In genomic region chr9:110118249-110118648, GRCm38 (mm10) we compare ENCODE assay signal across 8 mouse cellular contexts. TPM values are rescaled to one million over a fixed set of nuclear protein-coding genes. Genes with fewer than 3 reads are reported as not detected.
DNase-seq lines count a peak whose midpoint lies in the region; ATAC-seq and TF ChIP-seq lines count a peak whose summit lies in the region.

No protein-coding gene starts in this region.

- H3K36me3 ChIP-seq in embryonic facial prominence, embryonic 13.5 days = peaks cover 20% of the 10 kb centered on the region
- H3K36me3 ChIP-seq in intestine, postnatal 0 days (ENCODE audit: control insufficient read depth, insufficient read depth) = no peaks in the 10 kb centered on the region; the same call in 1 of the 2 replicates
- H3K36me3 ChIP-seq in myocyte (ENCODE audit: control insufficient read depth, insufficient read depth) = no peaks in the 10 kb centered on the region

- WGBS in embryonic facial prominence, embryonic 13.5 days = 66% methylated on average over 1 of the region's 1 CpGs
- WGBS in intestine, postnatal 0 days = 87% methylated on average over 1 of the region's 1 CpGs

- peak overlapping the region; percentile 98 for H3K9ac ChIP-seq in embryonic facial prominence, embryonic 13.5 days
- peak overlapping the region; percentile 86 for H3K9ac ChIP-seq in intestine, postnatal 0 days (ENCODE audit: low read depth, low read length)

- peaks cover 24% of the 10 kb centered on the region for H3K79me2 ChIP-seq in myocyte (ENCODE audit: control insufficient read depth, insufficient read depth)

- peak overlapping the region; percentile 96 for H3K27ac ChIP-seq in layer of hippocampus, adult 2 months
- H3K27ac ChIP-seq in embryonic facial prominence, embryonic 13.5 days = 0 out of 2 replicates have a peak overlapping the region, but pooled peaks have one; percentile 97
- H3K27ac ChIP-seq in intestine, postnatal 0 days (ENCODE audit: low read depth, low read length) = 0 out of 2 replicates have a peak overlapping the region, but pooled peaks have one; percentile 9

- no peaks in the 10 kb centered on the region for H3K9me3 ChIP-seq in embryonic facial prominence, embryonic 13.5 days
- H3K9me3 ChIP-seq in intestine, postnatal 0 days (ENCODE audit: control insufficient read depth) = no peaks in the 10 kb centered on the region

- H3K4me3 ChIP-seq in layer of hippocampus, adult 2 months = peak overlapping the region; percentile 92
- peak overlapping the region; percentile 95 for H3K4me3 ChIP-seq in embryonic facial prominence, embryonic 13.5 days
- peak overlapping the region; percentile 95 for H3K4me3 ChIP-seq in intestine, postnatal 0 days (ENCODE audit: low read depth, low read length)
- peak overlapping the region; percentile 91 for H3K4me3 ChIP-seq in myocyte

- no peak for ATAC-seq in embryonic facial prominence, embryonic 13.5 days (ENCODE audit: insufficient number of reproducible peaks, insufficient read depth, low FRiP score, low TSS enrichment, low read depth)
- no peak for ATAC-seq in intestine, postnatal 0 days

- H3K4me2 ChIP-seq in embryonic facial prominence, embryonic 13.5 days = peak overlapping the region; percentile 71
- peak overlapping the region; percentile 89 for H3K4me2 ChIP-seq in intestine, postnatal 0 days (replicated peaks; ENCODE audit: low read depth)
- H3K4me2 ChIP-seq in myocyte (ENCODE audit: low read depth) = peak overlapping the region; percentile 86

- H3K4me1 ChIP-seq in embryonic facial prominence, embryonic 13.5 days = peaks cover 18% of the 10 kb centered on the region
- 0 out of 2 replicates have a peak, but pooled peaks cover 3% of the 10 kb centered on the region for H3K4me1 ChIP-seq in intestine, postnatal 0 days (replicated peaks; ENCODE audit: control insufficient read depth, insufficient read depth, low read length)

- peak overlapping the region; percentile 90 for H3ac ChIP-seq in myocyte (ENCODE audit: control insufficient read depth, insufficient read length)

- DNase-seq in layer of hippocampus, adult 2 months (ENCODE audit: low spot score in 2 of 2) = no peak
- no peak for DNase-seq in layer of hippocampus, postnatal 14 days (ENCODE audit: low spot score in 2 of 2)
- DNase-seq in left cerebral cortex, adult 8-10 months (ENCODE audit: low spot score in 2 of 2) = no peak
- DNase-seq in ovary, postnatal 14 days (ENCODE audit: low spot score) = no peak
- no peak for DNase-seq in thymus, adult 18-20 months

- no peak for TF ChIP-seq CTCF in layer of hippocampus, adult 2 months (conservative IDR thresholded peaks at IDR 0.05)
- no peak for TF ChIP-seq CTCF in intestine, postnatal 0 days (IDR thresholded peaks at IDR 0.05; ENCODE audit: low read depth)

- TF ChIP-seq POLR2A in myocyte (IDR thresholded peaks at IDR 0.05; ENCODE audit: insufficient read length, low read depth) = no peak

- H3K27me3 ChIP-seq in embryonic facial prominence, embryonic 13.5 days = no peaks in the 10 kb centered on the region
- no peaks in the 10 kb centered on the region for H3K27me3 ChIP-seq in intestine, postnatal 0 days (replicated peaks; ENCODE audit: control insufficient read depth, insufficient read depth, low read length)
- no peaks in the 10 kb centered on the region for H3K27me3 ChIP-seq in myocyte (ENCODE audit: control insufficient read depth, insufficient read depth, insufficient read length)

TF ChIP-seq in myocyte, 11 proteins besides CTCF, POLR2A, EP300 and RAD21:
- TF ChIP-seq MYOD1 (IDR thresholded peaks at IDR 0.05; ENCODE audit: control insufficient read depth in 1 of 3, insufficient read length in 2 of 3, low read depth in 2 of 3) (no peak), MYOG (IDR thresholded peaks at IDR 0.05; ENCODE audit: control insufficient read depth in 1 of 3, insufficient read depth in 1 of 3, insufficient read length in 2 of 3, low read depth in 2 of 3) (no peak), REST (IDR thresholded peaks at IDR 0.05; ENCODE audit: insufficient read depth, insufficient read length) (no peak), TCF12 (IDR thresholded peaks at IDR 0.05; ENCODE audit: insufficient read depth, poor library complexity, severe bottlenecking) (no peak)
TF ChIP-seq in myocyte: peak in this region for 0.

RNA-seq across cellular contexts. Expression of gene Dhx30, which starts 0.6 kb away (rescaled TPM):
- 100 to 1,000 TPM; 158 to 163 TPM for total RNA-seq in layer of hippocampus, adult 2 months (2021)
- 100 to 1,000 TPM; 129 to 150 TPM for total RNA-seq in layer of hippocampus, postnatal 14 days (2021)
- 159 and 178 TPM in 2 replicates for polyA plus RNA-seq in embryonic facial prominence, embryonic 13.5 days (2015; fragmentation: Nextera tagmentation; extraction: Ambion mirVana)
- polyA plus RNA-seq in intestine, postnatal 0 days (2015; fragmentation: Nextera tagmentation; extraction: Ambion mirVana) = 37.7 and 40.9 TPM in 2 replicates
- polyA plus RNA-seq in myocyte (2012; fragmentation: generic; extraction: Trizol) = 79.1 TPM
- total RNA-seq in left cerebral cortex, adult 8-10 months (2022) = 100 to 1,000 TPM; 158 to 171 (median 165) TPM

RNA-seq across cellular contexts. Expression of gene Smarcc1, which starts 0.7 kb away (rescaled TPM):
- total RNA-seq in layer of hippocampus, adult 2 months (2021) = 10 to 100 TPM; 59.7 to 60.3 TPM
- total RNA-seq in layer of hippocampus, postnatal 14 days (2021) = 10 to 100 TPM; 65.2 to 65.5 TPM
- 188 and 204 TPM in 2 replicates for polyA plus RNA-seq in embryonic facial prominence, embryonic 13.5 days (2015; fragmentation: Nextera tagmentation; extraction: Ambion mirVana)
- 21.6 and 23.3 TPM in 2 replicates for polyA plus RNA-seq in intestine, postnatal 0 days (2015; fragmentation: Nextera tagmentation; extraction: Ambion mirVana)
- polyA plus RNA-seq in myocyte (2012; fragmentation: generic; extraction: Trizol) = 29.5 TPM
- total RNA-seq in left cerebral cortex, adult 8-10 months (2022) = 10 to 100 TPM; 65.3 to 82.2 (median 72.2) TPM

Comparison
In these comparisons a context has a peak if more than half of its experiments do, and no peak if none do; other contexts are left out.
1. H3K27ac ChIP-seq: peak in every context shown above with its lines; median percentile 97 in embryonic facial prominence, embryonic 13.5 days; 96 in layer of hippocampus, adult 2 months; 9 in intestine, postnatal 0 days.